Mouse (Mus musculus): ENCODE results near the gene Pisd. TPM values are rescaled to one million over a fixed set of nuclear protein-coding genes. Genes with fewer than 3 reads are reported as not detected.
"Not testable (repeated sequence)": the region's sequence is repeated elsewhere in the genome, so short reads cannot be mapped to it uniquely, and the experiment has no call there.

The Pisd gene
- 62.1 and 222 TPM in 2 replicates for polyA plus RNA-seq (2012; rRNA removed)

DNA sequence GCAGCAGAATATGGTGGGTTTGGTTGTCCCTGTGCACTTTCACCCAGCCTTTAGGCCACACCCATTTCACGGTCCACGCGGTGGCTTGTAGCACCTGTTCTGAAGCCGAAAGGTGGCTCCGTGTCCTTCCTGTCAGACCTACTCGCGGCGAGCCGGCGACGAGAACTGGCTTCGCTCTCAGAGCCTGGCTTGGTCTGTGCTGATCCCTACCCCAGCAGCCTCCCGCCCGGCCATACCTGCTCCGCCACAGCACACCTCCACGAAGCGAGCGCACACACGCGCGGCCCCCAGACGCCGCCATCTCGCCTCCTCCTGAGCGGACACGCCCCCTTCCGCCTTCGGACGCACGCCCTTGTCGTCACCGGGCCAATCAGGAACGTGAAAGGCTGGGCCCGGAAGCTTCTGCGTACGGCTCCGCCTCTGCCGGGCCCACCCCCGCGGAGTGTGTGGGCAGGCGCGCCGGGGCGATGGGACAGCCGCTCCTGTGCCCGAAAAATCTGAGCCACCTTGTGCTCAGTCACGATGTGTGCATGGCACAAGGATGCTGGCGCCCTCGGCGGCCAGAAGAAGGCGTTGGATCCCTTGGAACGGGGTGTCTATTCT lies at the start of gene Pisd:
Gene Pisd, minus strand, starts transcription at position 334 of the 603 bp plus-strand sequence.
- peak within 1 kb of the TSS; percentile 79 for H3K4me3 ChIP-seq (ENCODE audit: low read depth, low read length)
- H3K36me3 ChIP-seq (ENCODE audit: control insufficient read depth, insufficient read depth, low read length) = 0 out of 2 replicates have a peak, but pooled peaks cover 2% of the 10 kb centered on the region
- TF ChIP-seq CTCF (IDR thresholded peaks at IDR 0.05; ENCODE audit: extremely low read depth, insufficient read length, insufficient replicate concordance, low read depth, low read length) = no peak
- peak; percentile 40; the same call in 1 of the 2 replicates for TF ChIP-seq POLR2A (IDR thresholded peaks at IDR 0.05; ENCODE audit: low read depth, low read length)
- peak within 1 kb of the TSS; percentile 19; the same call in 1 of the 2 replicates for H3K27ac ChIP-seq (ENCODE audit: insufficient read depth, low read depth, low read length)
- H3K4me1 ChIP-seq (ENCODE audit: control insufficient read depth, insufficient read depth, insufficient read length, low read length) = no peaks in the 10 kb centered on the region
- WGBS = 1% methylated on average over 52 of the region's 52 CpGs
- H3K27me3 ChIP-seq (ENCODE audit: control insufficient read depth, insufficient read depth, low read length) = no peaks in the 10 kb centered on the region

DNA sequence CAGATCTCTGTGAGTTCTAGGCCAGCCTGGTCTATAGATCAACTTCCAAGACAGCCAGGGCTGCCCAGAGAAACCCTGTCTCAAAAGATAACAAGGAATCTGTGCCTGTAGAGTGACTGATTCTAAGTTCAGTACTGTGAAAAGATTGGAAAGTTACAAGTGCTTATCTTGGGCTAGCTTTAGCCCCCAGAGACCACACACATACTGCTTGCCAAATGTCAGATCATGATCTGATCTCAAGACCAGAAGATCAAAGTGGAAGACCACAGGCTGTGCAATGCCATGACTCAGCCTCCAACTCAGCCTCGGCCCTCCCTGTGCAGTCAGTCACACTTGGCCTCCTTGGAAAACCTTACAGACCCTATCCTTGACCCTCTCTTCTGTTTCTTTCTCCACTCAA lies 49.1 kb upstream of the Pisd start:
- Histone ChIP-seq H3K27ac (ENCODE audit: insufficient read depth, low read depth, low read length) (no peak overlapping the region), H3K36me3 (ENCODE audit: control insufficient read depth, insufficient read depth, low read length) (peaks cover 59% of the 10 kb centered on the region), H3K4me3 (ENCODE audit: low read depth, low read length) (no peak overlapping the region), H3K4me1 (ENCODE audit: control insufficient read depth, insufficient read depth, insufficient read length, low read length) (no peaks in the 10 kb centered on the region), H3K27me3 (ENCODE audit: control insufficient read depth, insufficient read depth, low read length) (no peaks in the 10 kb centered on the region)
- WGBS = 81% methylated on average over 1 of the region's 1 CpGs
- TF ChIP-seq CTCF (IDR thresholded peaks at IDR 0.05; ENCODE audit: extremely low read depth, insufficient read length, insufficient replicate concordance, low read depth, low read length) = no peak
- no peak for TF ChIP-seq POLR2A (IDR thresholded peaks at IDR 0.05; ENCODE audit: low read depth, low read length)

DNA sequence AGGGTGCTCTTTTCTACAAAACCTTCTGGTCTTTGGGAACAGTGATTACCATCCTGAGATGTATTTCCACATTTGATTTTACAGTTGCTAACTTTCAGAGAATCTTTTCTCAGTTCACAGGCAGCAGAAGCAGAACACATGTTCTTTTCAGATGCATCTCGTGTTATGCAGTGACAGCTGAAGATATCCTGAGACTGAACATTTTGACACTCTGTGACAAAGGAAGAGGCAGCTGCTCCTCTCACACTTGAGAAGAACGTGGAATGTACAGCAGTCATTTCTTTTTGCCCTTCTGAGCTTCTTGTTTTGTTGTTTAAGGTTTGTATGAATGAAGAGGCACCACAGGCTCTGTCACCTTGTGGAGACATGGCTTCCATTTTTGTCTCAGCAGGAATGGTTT lies 44.6 kb upstream of the Pisd start:
- Histone ChIP-seq H3K4me1 (ENCODE audit: control insufficient read depth, insufficient read depth, insufficient read length, low read length) (no peaks in the 10 kb centered on the region), H3K36me3 (ENCODE audit: control insufficient read depth, insufficient read depth, low read length) (peaks cover 69% of the 10 kb centered on the region), H3K27ac (ENCODE audit: insufficient read depth, low read depth, low read length) (no peak overlapping the region), H3K27me3 (ENCODE audit: control insufficient read depth, insufficient read depth, low read length) (no peaks in the 10 kb centered on the region), H3K4me3 (ENCODE audit: low read depth, low read length) (no peak overlapping the region)
- WGBS = 84% methylated on average over 2 of the region's 2 CpGs
- TF ChIP-seq POLR2A (IDR thresholded peaks at IDR 0.05; ENCODE audit: low read depth, low read length) = no peak
- no peak for TF ChIP-seq CTCF (IDR thresholded peaks at IDR 0.05; ENCODE audit: extremely low read depth, insufficient read length, insufficient replicate concordance, low read depth, low read length)

DNA sequence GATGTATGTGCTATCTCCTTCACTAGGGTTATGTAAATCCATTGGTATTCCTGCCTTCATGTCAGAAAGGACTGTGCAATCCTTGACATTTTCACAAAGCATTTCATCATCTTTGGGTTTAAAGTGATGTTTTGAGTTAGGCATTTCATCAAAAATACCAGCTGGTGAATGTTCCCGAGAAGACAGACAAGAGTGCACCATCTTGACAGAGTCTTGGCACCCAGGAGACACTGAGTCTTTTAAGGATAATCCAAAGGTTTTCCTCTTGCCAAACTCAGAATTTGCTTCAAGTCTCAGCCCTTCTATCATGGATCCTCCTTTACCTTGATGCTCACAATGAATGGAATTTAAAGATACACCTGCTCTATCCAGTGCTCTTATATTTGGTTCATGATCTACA lies 43.3 kb upstream of the Pisd start:
- H3K27ac ChIP-seq (ENCODE audit: insufficient read depth, low read depth, low read length); H3K4me1 ChIP-seq (ENCODE audit: control insufficient read depth, insufficient read depth, insufficient read length, low read length); H3K4me3 ChIP-seq (ENCODE audit: low read depth, low read length); H3K27me3 ChIP-seq (ENCODE audit: control insufficient read depth, insufficient read depth, low read length): not testable (repeated sequence)
- WGBS = 84% methylated on average over 1 of the region's 1 CpGs
- H3K36me3 ChIP-seq (ENCODE audit: control insufficient read depth, insufficient read depth, low read length) = peaks cover 59% of the 10 kb centered on the region

DNA sequence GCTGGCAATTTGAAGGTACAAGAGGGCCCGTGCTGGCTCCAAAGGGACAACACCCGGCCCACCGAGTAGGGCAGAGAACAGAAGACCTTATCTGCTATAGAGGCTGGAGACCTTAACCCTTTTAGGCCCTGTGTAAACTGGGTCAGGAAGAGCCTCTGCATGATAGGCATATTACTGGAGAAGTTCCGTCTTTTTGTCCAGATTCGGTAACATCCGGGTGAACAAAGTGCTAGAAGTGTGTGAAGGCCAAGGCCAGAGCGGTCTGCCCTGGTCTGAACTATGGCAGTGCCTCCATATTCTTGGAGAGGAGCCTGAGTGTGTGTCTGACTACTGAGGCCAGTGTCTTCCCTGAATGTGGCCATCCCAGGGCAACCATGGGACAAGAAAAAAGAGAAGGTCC lies 41.6 kb upstream of the Pisd start, which contains the start of gene Gm20671:
Gene Gm20671, minus strand, starts transcription at position 101 of the 400 bp plus-strand sequence.
- 90% methylated on average over 7 of the region's 7 CpGs for WGBS

DNA sequence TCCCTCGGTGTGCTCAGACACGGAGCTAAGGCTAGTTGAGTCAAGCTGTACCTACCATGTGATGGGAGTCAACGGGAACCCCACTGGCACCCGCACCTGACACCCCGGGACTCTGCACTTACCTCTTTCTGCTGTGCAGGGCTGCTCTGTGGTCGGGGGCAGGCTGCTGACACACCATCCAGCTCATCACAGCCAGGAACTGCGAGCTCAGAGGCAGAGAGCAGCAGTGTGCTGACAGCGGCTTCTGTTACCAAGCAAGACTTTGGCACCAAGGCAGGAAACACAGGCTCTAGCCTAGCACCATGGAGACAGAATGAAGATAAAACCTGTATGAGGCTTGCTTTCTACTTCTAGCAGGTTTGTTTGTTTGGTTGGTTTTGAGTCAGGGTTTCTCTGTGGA lies 35.0 kb upstream of the Pisd start:
- no peak overlapping the region for H3K27ac ChIP-seq (ENCODE audit: insufficient read depth, low read depth, low read length)
- no peaks in the 10 kb centered on the region for H3K27me3 ChIP-seq (ENCODE audit: control insufficient read depth, insufficient read depth, low read length)
- no peak for TF ChIP-seq POLR2A (IDR thresholded peaks at IDR 0.05; ENCODE audit: low read depth, low read length)
- H3K4me3 ChIP-seq (ENCODE audit: low read depth, low read length) = no peak overlapping the region
- peaks cover 42% of the 10 kb centered on the region for H3K36me3 ChIP-seq (ENCODE audit: control insufficient read depth, insufficient read depth, low read length)
- peaks cover 3% of the 10 kb centered on the region; the same call in 1 of the 2 replicates for H3K4me1 ChIP-seq (ENCODE audit: control insufficient read depth, insufficient read depth, insufficient read length, low read length)
- WGBS = 93% methylated on average over 8 of the region's 8 CpGs

More for the DNA sequence above, 41.6 kb upstream of the Pisd start, which contains the start of gene Gm20671:
- Histone ChIP-seq H3K4me3 (ENCODE audit: low read depth, low read length) (no peak within 1 kb of the TSS), H3K27ac (ENCODE audit: insufficient read depth, low read depth, low read length) (no peak within 1 kb of the TSS), H3K4me1 (ENCODE audit: control insufficient read depth, insufficient read depth, insufficient read length, low read length) (peaks cover under 1% of the 10 kb centered on the region; the same call in 1 of the 2 replicates), H3K36me3 (ENCODE audit: control insufficient read depth, insufficient read depth, low read length) (peaks cover 57% of the 10 kb centered on the region), H3K27me3 (ENCODE audit: control insufficient read depth, insufficient read depth, low read length) (no peaks in the 10 kb centered on the region)
- TF ChIP-seq CTCF (IDR thresholded peaks at IDR 0.05; ENCODE audit: extremely low read depth, insufficient read length, insufficient replicate concordance, low read depth, low read length) = no peak
- no peak for TF ChIP-seq POLR2A (IDR thresholded peaks at IDR 0.05; ENCODE audit: low read depth, low read length)

DNA sequence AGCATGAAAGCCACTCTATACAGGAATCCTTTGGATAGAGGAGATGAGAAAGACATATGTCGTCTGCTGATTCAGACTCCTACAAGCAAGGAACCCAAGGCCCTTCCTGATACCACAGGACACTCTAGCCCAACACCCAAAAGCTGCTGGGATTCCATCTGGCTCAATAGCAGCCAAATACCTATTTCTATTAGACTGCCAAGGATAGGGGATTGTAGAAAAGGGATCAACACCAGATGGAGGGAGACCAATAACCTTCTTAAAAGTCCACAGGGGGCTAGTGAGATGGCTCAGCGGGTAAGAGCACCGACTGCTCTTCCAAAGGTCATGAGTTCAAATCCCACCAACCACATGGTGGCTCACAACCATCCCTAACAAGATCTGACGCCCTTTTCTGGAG lies 29.9 kb upstream of the Pisd start:
- no peak overlapping the region for H3K4me3 ChIP-seq (ENCODE audit: low read depth, low read length)
- no peak for TF ChIP-seq POLR2A (IDR thresholded peaks at IDR 0.05; ENCODE audit: low read depth, low read length)
- TF ChIP-seq CTCF (IDR thresholded peaks at IDR 0.05; ENCODE audit: extremely low read depth, insufficient read length, insufficient replicate concordance, low read depth, low read length) = no peak
- WGBS = 98% methylated on average over 4 of the region's 4 CpGs
- H3K36me3 ChIP-seq (ENCODE audit: control insufficient read depth, insufficient read depth, low read length) = peaks cover 50% of the 10 kb centered on the region
- no peak overlapping the region for H3K27ac ChIP-seq (ENCODE audit: insufficient read depth, low read depth, low read length)
- no peaks in the 10 kb centered on the region for H3K4me1 ChIP-seq (ENCODE audit: control insufficient read depth, insufficient read depth, insufficient read length, low read length)
- no peaks in the 10 kb centered on the region for H3K27me3 ChIP-seq (ENCODE audit: control insufficient read depth, insufficient read depth, low read length)

DNA sequence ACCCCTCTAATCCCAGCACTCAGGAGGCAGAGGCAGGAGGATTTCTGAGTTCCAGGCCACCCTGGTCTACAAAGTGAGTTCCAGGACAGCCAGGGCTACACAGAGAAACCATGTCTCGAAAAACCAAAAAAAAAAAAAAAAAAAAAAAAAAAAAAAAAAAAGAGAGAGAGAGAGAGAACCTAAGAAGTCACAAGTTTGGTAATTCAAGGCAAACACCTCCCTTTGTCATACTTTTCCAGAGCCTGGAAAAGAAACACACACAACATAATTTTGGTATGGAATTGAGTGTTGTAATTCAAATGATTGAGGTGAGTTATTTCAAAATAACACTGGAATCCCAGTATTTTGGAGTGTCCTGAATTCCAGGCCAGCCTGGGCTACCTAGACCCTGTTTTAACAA lies 1.0 kb upstream of the Pisd start:
- H3K36me3 ChIP-seq (ENCODE audit: control insufficient read depth, insufficient read depth, low read length); H3K27ac ChIP-seq (ENCODE audit: insufficient read depth, low read depth, low read length); H3K27me3 ChIP-seq (ENCODE audit: control insufficient read depth, insufficient read depth, low read length); H3K4me3 ChIP-seq (ENCODE audit: low read depth, low read length); H3K4me1 ChIP-seq (ENCODE audit: control insufficient read depth, insufficient read depth, insufficient read length, low read length): not testable (repeated sequence)
- 57% methylated on average over 1 of the region's 1 CpGs for WGBS
